Mouse (Mus musculus): Measurements from ENCODE around the gene Mtfmt. TPM values are rescaled to one million over a fixed set of nuclear protein-coding genes. Genes with fewer than 3 reads are reported as not detected.
A peak's percentile ranks its signal among the peaks of the same experiment; 100 is the strongest.

Mtfmt gene
- total RNA-seq, 2 experiments from 2014 or later: 4.7 to 6.5 TPM

DNA sequence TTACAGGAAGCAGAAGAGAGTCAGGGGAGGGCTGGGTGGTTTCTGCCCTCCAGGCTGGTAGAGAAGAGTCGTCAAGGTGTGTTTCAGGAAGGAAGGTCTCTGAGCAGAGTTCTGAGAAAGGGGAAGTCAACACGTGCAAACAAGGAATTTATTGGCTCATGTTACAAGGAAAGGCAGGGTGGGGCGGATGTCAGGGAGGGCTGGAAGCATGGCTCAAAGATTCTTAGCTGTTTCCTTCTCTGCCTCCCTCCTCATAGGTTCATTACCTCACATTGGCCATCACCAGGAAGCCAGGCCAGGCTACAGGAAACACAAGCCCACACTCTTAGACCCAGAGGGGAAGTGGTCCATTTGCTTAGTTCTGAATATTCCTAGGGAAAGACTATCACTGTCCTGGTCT, 11.2 kb upstream of the Mtfmt start:
- no peak for DNase-seq (ENCODE audit: low spot score)

DNA sequence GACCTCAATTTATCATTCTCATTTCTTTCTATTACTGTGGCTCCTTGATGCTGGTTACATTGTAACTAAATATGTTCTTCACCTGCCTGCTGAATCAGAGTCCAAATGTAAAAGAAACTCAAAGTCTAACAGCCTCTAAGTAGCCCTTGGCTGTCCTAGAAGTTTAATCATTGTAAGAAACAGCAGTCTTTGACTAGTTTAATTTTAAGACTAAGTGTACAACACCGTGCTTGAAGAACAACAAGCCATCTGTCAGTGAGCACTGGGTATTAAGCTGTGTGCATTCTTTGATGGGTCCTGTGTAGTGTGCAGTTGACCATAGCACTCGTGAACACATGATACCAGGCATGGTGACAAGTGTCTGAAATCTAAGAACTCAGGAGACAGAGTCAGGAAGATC, 8.1 kb upstream of the Mtfmt start:
- DNase-seq (ENCODE audit: low spot score): no peak

DNA sequence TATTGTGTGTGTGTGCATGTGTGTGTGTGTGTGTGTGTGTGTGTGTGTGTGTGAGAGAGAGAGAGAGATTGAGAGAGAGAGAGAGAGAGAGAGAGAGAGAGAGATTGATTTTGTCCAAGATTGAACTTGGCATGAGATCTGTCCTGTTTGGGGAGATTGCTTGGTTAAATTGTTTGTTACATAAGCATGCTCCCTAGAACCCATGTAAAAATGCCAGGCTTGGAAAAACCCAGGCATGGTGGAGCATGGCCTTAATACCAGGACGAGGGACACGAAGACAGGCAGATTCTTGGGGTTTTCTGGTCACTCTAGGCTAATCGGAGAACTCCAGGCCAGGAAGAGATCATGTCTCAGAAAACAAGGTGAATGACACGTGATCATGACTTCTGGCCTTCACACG, 7.6 kb upstream of the Mtfmt start:
- DNase-seq (ENCODE audit: low spot score): no peak

DNA sequence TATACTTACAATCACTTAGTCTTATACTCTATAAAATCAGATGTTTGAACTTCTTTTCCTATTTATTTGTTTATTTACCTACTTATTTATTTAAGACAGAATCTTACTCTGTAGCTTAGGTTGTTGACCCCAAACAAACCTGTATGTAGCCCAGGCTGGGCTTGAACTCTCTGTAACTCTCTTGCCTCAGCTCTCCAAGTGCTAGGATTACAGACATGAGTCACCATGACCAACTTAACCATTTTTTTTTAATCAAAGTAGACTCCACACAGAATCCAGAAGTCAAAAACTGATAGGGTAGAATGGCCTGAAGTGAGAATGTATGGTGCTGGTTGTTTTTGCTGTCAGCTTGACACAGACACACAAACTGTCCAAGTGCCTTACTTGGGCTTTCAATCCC, 5.2 kb upstream of the Mtfmt start:
- DNase-seq (ENCODE audit: low spot score): no peak

DNA sequence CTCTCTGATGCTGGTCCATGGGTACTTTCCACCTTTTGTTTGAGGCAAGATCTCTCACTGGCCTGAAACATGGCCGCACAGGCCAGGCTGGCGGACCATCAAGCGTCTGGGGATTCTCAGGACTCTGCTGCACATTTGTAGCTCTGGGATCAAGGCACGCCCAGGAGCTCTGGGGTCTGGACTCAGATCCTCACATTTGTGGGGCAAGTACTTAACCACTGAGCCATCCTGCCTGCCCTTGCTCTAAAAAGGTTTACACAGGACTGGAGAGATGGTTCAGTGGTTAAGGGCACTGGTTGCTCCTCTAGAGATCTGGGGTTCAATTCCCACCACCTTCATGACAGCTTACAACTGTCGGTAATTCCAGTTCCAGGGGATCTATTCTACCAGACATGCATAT, 4.7 kb upstream of the Mtfmt start:
- no peak for DNase-seq (ENCODE audit: low spot score)

DNA sequence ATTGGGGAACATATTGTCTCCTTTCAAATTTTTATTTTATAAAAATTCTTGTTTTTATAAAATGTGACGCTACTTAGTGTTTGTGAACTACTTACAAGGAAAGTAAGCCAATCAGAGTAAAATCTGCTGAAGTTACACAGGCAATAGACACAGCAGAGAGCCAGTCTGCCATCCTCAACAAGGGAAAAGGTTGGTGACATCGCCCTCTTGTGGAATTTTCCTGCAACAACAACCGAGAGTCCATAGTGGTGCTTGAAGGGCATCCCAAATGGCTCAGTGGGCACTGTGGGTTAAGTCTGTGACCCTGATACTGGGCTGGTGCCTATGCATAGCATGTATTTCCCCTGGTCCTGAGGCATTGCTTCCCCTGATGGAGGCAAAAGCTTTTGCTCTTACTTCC, 3.3 kb upstream of the Mtfmt start:
- DNase-seq (ENCODE audit: low spot score): peak; percentile 93

DNA sequence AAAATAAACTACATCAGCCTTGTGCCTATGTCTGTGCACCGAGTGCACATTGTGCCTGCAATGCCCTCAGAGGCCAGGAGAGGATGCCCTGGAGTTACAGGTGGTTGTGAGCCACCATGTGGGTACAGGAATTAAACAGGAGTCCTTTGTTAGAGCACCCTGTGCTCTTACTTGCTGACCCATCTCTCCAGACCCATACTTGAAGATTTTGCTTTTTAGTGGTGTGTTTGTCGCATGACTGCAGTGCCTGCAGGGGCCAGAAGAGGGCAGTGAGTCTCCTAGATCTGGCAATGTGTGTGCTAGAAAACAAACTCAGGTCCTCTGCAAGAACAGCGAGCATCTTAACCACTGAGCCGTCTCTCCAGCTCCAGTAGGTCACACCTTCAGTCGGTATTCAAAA, 1.4 kb upstream of the Mtfmt start:
- peak; percentile 24 for DNase-seq (ENCODE audit: low spot score)

DNA sequence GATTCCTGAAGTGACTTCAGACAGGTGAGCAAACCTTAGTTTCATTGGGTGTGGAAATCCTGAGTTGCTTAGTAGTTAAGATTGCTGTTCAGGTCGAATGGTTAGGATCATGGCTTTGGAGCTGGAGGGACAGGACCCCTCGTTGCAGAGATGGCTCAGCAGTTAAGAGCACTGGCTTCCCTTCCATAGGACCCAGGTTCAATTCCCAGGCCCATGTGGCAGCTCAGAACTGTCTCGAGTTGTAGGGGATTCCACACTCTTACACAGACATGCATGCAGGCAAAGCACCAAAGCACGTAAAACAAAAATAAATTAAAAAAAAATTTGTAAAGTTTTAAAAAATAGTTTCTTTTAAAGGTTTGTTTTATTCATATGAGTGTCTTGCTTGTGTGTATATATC, 371 bp upstream of the Mtfmt start:
- no peak for DNase-seq (ENCODE audit: low spot score)

DNA sequence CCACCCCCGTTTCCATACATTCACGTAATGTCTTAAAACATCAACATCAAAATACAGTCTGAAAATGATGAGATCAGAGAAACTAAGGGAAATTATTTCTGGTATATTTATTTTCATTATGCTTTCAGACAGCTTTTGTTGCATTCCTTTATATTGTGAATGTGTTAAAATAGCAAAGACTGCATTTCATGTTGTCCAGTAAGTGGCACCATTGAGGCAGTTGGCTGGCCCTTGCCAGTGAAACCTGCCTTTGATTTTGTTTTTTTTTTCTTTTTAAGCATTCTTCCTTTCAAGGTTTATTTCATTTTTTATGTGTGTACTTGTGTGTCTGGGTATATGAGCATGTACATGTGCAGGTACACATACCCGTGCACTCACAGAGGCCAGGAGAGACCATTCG, 9.1 kb downstream of the Mtfmt start:
- no peak for DNase-seq (ENCODE audit: low spot score)

DNA sequence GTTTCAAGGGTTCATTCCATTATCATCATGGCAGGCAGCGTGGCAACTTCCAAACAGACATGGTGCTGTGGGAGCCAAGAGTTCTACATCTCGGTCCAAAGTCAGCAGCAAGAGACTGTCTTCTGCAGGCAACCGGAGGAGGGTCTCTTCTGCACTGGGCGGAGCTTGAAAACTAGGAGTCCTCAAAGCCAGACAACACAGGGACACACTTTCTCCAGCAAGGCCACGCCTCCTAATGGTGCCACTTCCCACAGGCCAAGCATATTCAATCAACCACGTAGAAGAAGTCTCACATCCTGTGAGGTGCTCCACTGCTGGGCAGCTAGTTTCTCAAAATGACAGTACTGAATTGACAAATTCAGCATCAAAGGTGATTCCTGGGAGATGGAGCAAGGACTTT, 12.4 kb downstream of the Mtfmt start:
- DNase-seq (ENCODE audit: low spot score): no peak

DNA sequence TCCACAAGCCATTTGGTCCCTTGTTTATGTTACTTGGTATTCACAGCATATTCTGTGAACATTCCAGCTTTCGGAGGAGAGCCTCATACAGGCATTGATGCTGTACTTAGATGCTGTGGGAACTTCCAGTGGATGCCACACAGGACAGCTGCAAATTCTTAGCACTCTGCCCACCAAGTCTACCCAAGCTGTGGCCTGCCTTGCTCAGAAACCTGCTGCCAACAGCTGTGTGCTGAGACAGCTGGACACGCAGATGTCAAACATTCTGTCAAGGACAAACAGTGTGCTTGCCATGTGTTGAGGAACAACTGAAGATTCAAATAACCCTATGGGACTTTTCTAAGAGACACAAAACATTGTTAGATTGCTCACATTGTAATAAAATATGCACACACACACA, 23.4 kb downstream of the Mtfmt start:
- DNase-seq (ENCODE audit: low spot score): no peak

DNA sequence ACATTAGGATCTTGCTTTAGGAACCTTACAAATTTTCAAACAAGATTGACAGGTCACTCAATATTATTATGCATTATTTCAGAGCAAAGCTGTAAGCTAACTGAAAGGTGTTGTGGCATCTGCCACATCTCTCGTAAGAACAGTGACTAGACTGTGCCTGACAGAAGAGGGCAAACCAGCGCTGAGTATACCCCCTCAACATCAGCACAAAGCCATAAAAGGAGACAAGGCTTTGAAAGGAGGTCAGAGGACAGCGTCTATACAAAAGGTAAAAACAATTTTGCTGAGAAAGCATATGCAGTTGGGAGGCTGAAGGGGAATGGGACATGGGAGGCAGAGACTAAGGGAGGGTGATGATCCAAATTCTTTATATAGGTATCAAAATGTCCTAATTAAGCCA, 24.6 kb downstream of the Mtfmt start:
- no peak for DNase-seq (ENCODE audit: low spot score)

DNA sequence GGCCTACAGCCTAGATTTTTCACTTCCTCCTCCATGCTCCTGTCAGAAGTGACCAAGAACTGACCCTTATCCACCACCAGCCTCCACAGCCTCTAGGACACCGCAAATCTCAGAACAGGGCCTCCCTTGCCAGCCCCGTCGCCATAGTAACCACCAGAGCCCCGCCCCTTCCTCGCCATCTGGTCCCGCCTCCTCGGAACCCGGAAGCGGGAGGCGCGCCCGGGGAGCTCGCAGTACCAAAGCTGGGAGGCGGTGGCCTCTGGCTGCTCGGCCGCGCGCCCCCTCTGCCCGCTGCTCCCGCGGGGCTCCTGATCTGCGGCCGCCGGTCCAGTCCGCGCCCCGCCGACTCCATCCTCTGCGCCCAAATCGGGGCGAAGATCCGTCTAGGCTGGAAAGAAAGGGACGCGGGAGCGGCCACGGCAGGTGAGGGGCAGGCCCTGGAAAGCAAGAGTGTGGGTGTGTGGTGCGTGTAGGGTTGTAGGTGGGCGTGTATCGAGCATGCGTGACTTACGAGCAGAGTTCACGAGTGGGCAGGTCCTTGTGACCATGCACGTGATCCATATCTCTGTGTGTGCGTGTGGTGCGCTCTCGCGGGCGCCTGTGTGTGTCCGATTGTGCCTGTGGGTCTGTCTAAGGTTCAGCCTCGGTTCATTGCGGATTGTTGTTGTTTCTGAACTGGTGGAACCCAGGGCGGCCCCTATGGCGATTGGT, 25.3 kb downstream of the Mtfmt start, which contains the start of gene Spg21:
Gene Spg21 (plus strand): TSS at position 216 of the 711 bp plus-strand sequence.
- peak; percentile 96 for DNase-seq (ENCODE audit: low spot score)

DNA sequence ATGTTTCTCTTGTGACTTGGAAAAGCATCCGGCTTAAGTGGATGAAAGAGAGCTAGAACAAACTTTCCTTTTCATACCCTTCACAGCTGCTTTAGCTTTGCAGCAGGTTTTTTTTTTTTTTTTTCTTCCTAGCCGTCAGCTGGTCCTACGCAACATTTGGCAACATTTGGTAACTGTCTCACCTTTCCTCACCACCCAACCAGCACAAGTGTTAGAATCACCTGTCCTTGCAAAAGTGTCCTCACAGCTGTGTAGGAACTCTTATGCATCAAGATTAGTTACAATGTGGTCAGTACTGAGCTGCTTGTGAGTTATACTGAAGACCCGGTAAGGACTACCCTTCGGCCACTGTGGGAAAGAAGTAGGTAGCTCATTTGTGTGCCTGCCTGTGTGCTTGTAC, 27.0 kb downstream of the Mtfmt start:
- no peak for DNase-seq (ENCODE audit: low spot score)

DNA sequence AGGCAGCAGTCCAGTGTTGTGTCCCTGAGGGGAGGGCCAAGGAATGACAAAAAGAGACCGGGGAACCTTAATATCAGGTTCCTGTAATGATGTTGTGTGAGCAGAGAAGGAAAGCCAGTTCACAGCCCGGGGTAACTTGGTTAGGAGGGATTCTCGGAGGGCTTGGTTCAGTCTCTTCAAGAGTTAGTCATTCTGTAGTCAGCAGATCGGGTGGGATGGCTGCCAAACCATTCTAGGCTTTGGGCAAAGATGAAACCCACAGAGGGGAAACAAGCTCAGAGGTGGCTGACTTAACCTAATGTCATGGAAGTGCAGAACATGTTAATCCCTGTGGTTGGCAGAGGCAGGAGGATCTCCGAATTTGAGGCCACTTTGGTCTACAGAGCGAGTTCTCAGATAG, 28.6 kb downstream of the Mtfmt start:
- DNase-seq (ENCODE audit: low spot score): peak; percentile 11

DNA sequence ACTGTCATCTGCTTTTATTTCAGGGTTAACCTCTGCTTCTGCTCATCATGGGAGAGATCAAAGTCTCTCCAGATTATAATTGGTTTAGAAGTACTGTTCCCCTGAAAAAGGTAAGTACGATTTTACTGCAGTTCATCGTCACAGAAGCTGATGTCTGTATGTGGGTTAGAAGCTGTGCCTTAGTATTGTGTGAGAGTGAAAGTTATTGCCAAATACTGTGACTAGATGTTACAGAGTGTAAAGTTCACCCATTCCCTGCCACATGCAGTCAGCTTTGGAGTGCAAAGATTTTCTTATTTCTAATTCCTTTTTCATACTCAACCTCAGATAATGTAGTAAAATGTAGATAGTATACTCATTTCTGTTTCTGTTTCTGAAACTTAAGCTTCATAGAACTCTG, 29.7 kb downstream of the Mtfmt start:
- DNase-seq (ENCODE audit: low spot score): no peak

DNA sequence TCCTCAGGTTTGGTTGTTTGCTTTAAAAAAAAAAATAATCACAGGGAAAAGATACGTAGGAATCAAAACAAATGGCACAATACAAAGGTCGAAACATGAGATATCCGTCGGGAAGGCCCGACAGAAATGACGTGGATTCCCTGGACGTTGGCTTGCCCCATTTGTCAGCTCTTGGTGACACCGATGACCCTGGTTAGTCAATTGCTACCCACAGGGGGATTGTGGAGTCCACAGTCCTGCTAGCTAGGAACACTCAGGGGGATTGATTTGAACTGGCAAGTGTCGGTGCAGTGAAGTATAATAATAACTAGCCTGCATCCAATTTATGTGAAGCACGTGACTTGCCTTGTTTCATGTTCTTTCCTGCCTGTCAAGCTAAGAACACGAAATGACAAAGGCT, 32.1 kb downstream of the Mtfmt start:
- DNase-seq (ENCODE audit: low spot score): no peak

DNA sequence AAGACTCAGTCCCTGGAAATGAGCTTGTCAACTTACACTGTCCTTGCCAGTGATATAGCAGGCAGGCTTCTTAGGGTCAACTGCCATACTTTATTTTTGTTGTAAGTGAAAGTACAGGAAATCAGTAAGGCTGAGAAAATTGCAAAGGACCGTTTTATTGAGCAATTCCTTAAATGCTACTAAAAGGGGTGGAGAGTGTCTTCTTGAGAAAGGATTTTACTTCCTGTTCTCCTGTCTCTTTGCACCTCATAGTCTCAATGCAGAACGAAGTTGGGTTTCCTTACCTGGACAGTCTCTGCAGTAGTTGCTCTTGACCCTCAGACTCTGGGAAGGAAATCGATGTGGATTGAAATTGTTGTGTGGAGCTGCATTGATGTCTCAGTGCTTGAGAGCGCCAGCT, 37.2 kb downstream of the Mtfmt start:
- DNase-seq (ENCODE audit: low spot score): no peak

DNA sequence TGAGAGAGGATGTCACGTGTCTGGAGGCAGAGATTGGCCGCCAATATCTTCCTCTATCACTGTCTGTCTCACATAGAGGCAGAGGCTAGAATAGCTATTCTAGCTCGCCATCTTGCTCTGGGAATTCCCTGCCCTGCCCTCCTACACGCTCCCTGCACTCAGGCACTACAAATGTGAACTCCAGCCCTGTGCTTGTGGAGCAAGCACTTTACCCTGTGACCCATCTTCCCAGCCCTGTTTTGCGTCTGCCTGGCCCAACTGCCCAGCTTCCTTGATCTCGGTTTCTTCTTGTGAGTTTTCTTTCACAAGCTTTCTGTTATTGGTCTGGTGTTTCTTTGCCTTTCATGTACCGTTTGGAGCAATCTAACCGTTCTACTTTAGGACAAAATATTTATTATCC, 43.6 kb downstream of the Mtfmt start:
- no peak for DNase-seq (ENCODE audit: low spot score)

DNA sequence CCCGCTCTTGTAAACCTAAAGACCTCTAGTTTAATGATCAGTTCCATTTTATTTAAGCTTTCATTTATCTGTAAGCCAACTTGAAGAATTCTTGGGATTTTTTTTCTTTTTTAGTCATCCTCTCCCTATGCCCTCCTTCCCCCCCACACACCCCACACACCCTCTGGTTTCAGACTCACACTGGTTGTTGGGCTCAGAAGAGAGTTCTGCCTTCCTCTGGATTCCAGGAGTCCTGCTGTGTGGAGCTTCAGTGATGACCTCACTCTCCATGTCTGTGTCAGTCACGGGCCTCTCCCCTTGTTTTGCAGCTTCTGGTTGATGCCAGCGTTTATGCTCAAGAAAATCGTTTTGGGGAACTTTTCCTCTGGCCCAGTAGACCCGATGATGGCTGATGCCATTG, 44.5 kb downstream of the Mtfmt start:
- no peak for DNase-seq (ENCODE audit: low spot score)

DNA sequence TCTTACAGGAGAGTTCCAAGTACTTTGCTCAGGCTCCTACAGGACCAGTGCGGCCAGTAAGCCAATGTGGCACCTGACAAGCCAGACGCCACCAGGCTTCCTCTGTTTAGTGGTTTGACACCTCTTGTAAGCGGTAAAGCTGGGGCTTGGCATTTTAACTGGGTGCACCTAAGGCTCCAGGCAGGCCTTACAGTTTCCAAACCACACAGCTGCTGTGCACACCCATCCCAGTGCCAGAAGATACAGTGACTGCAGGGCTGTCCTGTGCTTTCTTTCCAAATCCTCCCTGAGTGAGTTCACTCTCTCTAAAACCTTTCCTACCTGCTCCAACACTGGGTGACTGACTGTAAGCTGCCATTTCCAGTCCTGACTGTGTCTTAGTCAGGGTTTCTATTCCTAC, 55.9 kb downstream of the Mtfmt start:
- DNase-seq (ENCODE audit: low spot score): no peak

DNA sequence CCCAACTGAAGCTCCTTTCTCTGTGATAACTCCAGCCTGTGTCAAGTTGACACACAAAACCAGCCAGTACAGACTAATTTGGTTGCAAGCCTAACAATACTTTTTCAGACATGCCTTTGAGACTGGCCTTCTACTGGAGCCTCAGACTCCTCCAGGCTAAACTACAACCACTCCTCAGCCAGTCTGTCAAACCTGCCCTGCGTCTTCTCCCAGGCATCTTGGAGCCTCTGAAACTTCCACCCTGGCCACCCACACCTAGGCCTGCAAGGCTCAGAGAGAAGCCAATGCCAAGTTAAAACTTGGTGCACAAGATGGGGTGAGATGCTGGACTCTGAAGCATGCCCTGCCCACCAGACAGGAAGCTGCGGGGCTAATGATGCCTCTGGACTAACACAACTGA, 56.8 kb downstream of the Mtfmt start:
- no peak for DNase-seq (ENCODE audit: low spot score)

DNA sequence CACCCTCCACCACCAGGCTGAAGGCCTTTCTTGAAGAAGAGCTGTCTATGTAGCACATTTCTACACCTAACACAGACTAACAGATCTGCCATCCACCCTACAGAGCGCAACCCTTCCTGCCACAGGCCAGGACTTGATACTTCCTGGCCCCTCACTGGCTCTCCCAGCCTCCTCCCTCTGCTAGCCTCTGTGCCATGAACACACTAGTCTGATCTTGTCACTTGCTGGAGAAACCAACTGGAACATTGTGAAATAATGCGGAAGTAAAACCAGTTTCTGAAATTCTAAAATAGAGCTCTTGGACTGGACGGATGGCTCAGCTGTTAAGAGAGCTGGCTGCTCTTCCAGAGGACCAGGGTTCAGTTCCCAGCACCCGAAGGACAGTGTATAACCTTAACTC, 57.3 kb downstream of the Mtfmt start:
- no peak for DNase-seq (ENCODE audit: low spot score)

DNA sequence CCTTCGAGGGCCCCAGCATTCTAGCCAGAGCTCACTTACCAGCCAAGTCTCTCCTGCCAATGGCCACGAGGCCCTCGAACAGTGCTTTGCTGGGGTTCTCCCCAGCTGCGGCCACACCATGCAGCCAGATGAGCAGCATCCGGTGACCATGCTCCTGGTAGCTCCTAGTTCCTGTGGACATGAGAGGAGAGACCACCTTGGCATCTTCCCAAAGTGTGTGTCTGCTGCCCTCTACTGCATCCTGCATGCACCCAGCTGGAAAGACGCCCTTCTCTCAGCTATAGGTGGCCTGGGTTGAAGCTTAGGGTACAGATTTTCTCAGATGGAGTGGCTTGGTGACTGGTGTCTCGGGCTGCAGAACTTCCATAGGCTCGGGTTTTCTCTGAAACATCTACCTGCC, 66.6 kb downstream of the Mtfmt start:
- DNase-seq (ENCODE audit: low spot score): no peak
